Mouse (Mus musculus) midbrain, embryonic 14.5 days (tissue): Measurements from ENCODE around the gene Son. TPM values are rescaled to one million over a fixed set of nuclear protein-coding genes. Genes with fewer than 3 reads are reported as not detected.

Experiments
- ATAC-seq: fragments of 200-750 bp; cut with Nextera tagmentation; 2 replicates; pipeline ENCODE4 v1.8.0; 2017; ENCODE audit warnings: moderate number of reproducible peaks, moderate library complexity; ENCODE audit not compliant: low FRiP score, low TSS enrichment
- DNase-seq: peaks from one replicate; pipeline ENCODE4 v3.0.0-alpha.2; 2015
- H3K27ac ChIP-seq: fragments of 300-500 bp; sonication (generic); replicated peaks from 2 replicates; pipeline ENCODE4 v1.5.1; 2014; ENCODE audit warnings: mild to moderate bottlenecking, low read depth, low read length, moderate library complexity
- H3K27me3 ChIP-seq: fragments of 300-500 bp; sonication (generic); 2 replicates; pipeline ENCODE4 v1.6.1; 2014; ENCODE audit warnings: low read length, control low read depth, mixed read lengths; ENCODE audit not compliant: control insufficient read depth, insufficient read depth
- H3K36me3 ChIP-seq: fragments of 300-500 bp; sonication (generic); 2 replicates; pipeline ENCODE4 v1.6.1; 2014; ENCODE audit warnings: low read length, control low read depth; ENCODE audit not compliant: control insufficient read depth, insufficient read depth
- H3K4me1 ChIP-seq: fragments of 300-500 bp; sonication (generic); 2 replicates; pipeline ENCODE4 v1.6.1; 2014; ENCODE audit warnings: mild to moderate bottlenecking, antibody characterized with exemption, low read length, control low read depth; ENCODE audit not compliant: control insufficient read depth, insufficient read depth
- H3K4me2 ChIP-seq: fragments of 300-500 bp; sonication (generic); 2 replicates; pipeline ENCODE4 v1.6.1; 2014; ENCODE audit warnings: mild to moderate bottlenecking, low read length, moderate library complexity
- H3K4me3 ChIP-seq: fragments of 300-500 bp; sonication (generic); replicated peaks from 2 replicates; pipeline ENCODE4 v1.5.1; 2014; ENCODE audit warnings: low read depth, low read length
- H3K9ac ChIP-seq: fragments of 300-500 bp; sonication (generic); replicated peaks from 2 replicates; pipeline ENCODE4 v1.6.1; 2014; ENCODE audit warnings: mild to moderate bottlenecking, low read length, moderate library complexity
- H3K9me3 ChIP-seq: fragments of 300-500 bp; sonication (generic); 2 replicates; pipeline ENCODE4 v1.6.1; 2016; ENCODE audit warnings: low read length, control low read depth, mixed read lengths; ENCODE audit not compliant: control insufficient read depth
- WGBS: fragments of 180-500 bp; shearing (Covaris S2); extraction: QIAGEN DNeasy Blood & Tissue Kit; methylation state at CpG from one replicate; pipeline ENCODE4 v1.1.7; 2014; 5-methylcytosine and 5-hydroxymethylcytosine counted together
- polyA plus RNA-seq: library from polyadenylated mRNA; unstranded; fragments of >200 nt; fragmentation: Nextera tagmentation; extraction: Ambion mirVana; gene quantifications from 2 replicates; pipeline ENCODE4 v1.2.1, GENCODE M21; 2014

Son gene
- 172 and 175 TPM in 2 replicates for polyA plus RNA-seq

- WGBS: 0% methylated on average over 70 of the region's 70 CpGs
- H3K36me3 ChIP-seq: peaks cover 15% of the 10 kb centered on the region
- H3K4me3 ChIP-seq: peak within 1 kb of the TSS; percentile 61
- H3K9ac ChIP-seq: peak within 1 kb of the TSS; percentile 84
- DNase-seq: peak; percentile 98
- ATAC-seq: peak; percentile 97
- H3K4me2 ChIP-seq: peak within 1 kb of the TSS; percentile 98
- peak within 1 kb of the TSS; percentile 97 for H3K27ac ChIP-seq
- H3K9me3 ChIP-seq: no peaks in the 10 kb centered on the region
- no peaks in the 10 kb centered on the region for H3K27me3 ChIP-seq
- H3K4me1 ChIP-seq: peaks cover 17% of the 10 kb centered on the region
Measured at GRCm38 (mm10) chr16:91647461-91648219, at the start of gene Son. TSS of gene Son (plus strand) at chr16:91647506.

- Histone ChIP-seq H3K4me1 (peaks cover 9% of the 10 kb centered on the region; the same call in 1 of the 2 replicates), H3K9ac (peak within 1 kb of the TSS; percentile 84), H3K9me3 (no peaks in the 10 kb centered on the region), H3K4me2 (peak within 1 kb of the TSS; percentile 82), H3K27me3 (peaks cover 3% of the 10 kb centered on the region; the same call in 1 of the 2 replicates), H3K4me3 (peak within 1 kb of the TSS; percentile 79), H3K36me3 (no peaks in the 10 kb centered on the region), H3K27ac (peak within 1 kb of the TSS; percentile 79)
- DNase-seq (peak; percentile 98), ATAC-seq (peak; percentile 100)
- whole genome bisulfite sequencing: under 1% methylated on average over 34 of the region's 34 CpGs
Measured at GRCm38 (mm10) chr16:91597672-91598010, 49.7 kb upstream of the Son start, which contains the start of gene Tmem50b. TSS of gene Tmem50b (minus strand) at chr16:91597800.

GRCm38 (mm10) chr16:91599242-91599641 lies 48.1 kb upstream of the Son start:
- ATAC-seq (no peak), DNase-seq (no peak)
- Histone ChIP-seq H3K9ac (no peak overlapping the region), H3K4me1 (peaks cover 9% of the 10 kb centered on the region; the same call in 1 of the 2 replicates), H3K9me3 (no peaks in the 10 kb centered on the region), H3K4me2 (no peak overlapping the region), H3K4me3 (no peak overlapping the region), H3K27ac (no peak overlapping the region), H3K36me3 (no peaks in the 10 kb centered on the region), H3K27me3 (peaks cover 3% of the 10 kb centered on the region; the same call in 1 of the 2 replicates)

GRCm38 (mm10) chr16:91601081-91601480 lies 46.2 kb upstream of the Son start:
- H3K36me3 ChIP-seq: no peaks in the 10 kb centered on the region
- no peak overlapping the region for H3K4me3 ChIP-seq
- H3K4me1 ChIP-seq: peaks cover 9% of the 10 kb centered on the region; the same call in 1 of the 2 replicates
- DNase-seq: no peak
- ATAC-seq: no peak
- H3K9me3 ChIP-seq: no peaks in the 10 kb centered on the region
- WGBS: 84% methylated on average over 4 of the region's 4 CpGs
- no peak overlapping the region for H3K27ac ChIP-seq
- H3K27me3 ChIP-seq: peaks cover 3% of the 10 kb centered on the region; the same call in 1 of the 2 replicates
- no peak overlapping the region for H3K9ac ChIP-seq
- H3K4me2 ChIP-seq: no peak overlapping the region

GRCm38 (mm10) chr16:91601693-91602092 lies 45.6 kb upstream of the Son start:
- H3K4me1 ChIP-seq: peaks cover 6% of the 10 kb centered on the region; the same call in 1 of the 2 replicates
- no peak for DNase-seq
- H3K9me3 ChIP-seq: no peaks in the 10 kb centered on the region
- H3K9ac ChIP-seq: no peak overlapping the region
- WGBS: 85% methylated on average over 9 of the region's 9 CpGs
- no peak overlapping the region for H3K4me2 ChIP-seq
- H3K36me3 ChIP-seq: no peaks in the 10 kb centered on the region
- H3K27ac ChIP-seq: no peak overlapping the region
- H3K4me3 ChIP-seq: no peak overlapping the region
- peaks cover 3% of the 10 kb centered on the region; the same call in 1 of the 2 replicates for H3K27me3 ChIP-seq
- ATAC-seq: no peak

- H3K36me3 ChIP-seq: no peaks in the 10 kb centered on the region
- H3K9me3 ChIP-seq: no peaks in the 10 kb centered on the region
- no peak overlapping the region for H3K4me3 ChIP-seq
- H3K9ac ChIP-seq: no peak overlapping the region
- no peaks in the 10 kb centered on the region for H3K4me1 ChIP-seq
- WGBS: 81% methylated on average over 6 of the region's 6 CpGs
- ATAC-seq (no peak), DNase-seq (no peak)
- H3K27ac ChIP-seq: no peak overlapping the region
- no peak overlapping the region for H3K4me2 ChIP-seq
- no peaks in the 10 kb centered on the region for H3K27me3 ChIP-seq
Measured at GRCm38 (mm10) chr16:91605156-91605555, 42.1 kb upstream of the Son start.

GRCm38 (mm10) chr16:91606958-91607357 lies 40.3 kb upstream of the Son start:
- no peaks in the 10 kb centered on the region for H3K36me3 ChIP-seq
- WGBS: 95% methylated on average over 8 of the region's 8 CpGs
- no peaks in the 10 kb centered on the region for H3K4me1 ChIP-seq
- H3K9ac ChIP-seq: no peak overlapping the region
- no peak overlapping the region for H3K27ac ChIP-seq
- H3K27me3 ChIP-seq: no peaks in the 10 kb centered on the region
- H3K4me2 ChIP-seq: no peak overlapping the region
- H3K4me3 ChIP-seq: no peak overlapping the region
- ATAC-seq (no peak), DNase-seq (no peak)
- no peaks in the 10 kb centered on the region for H3K9me3 ChIP-seq

- H3K4me2 ChIP-seq: no peak overlapping the region
- DNase-seq (no peak), ATAC-seq (no peak)
- H3K27ac ChIP-seq: no peak overlapping the region
- H3K36me3 ChIP-seq: no peaks in the 10 kb centered on the region
- whole genome bisulfite sequencing: 86% methylated on average over 9 of the region's 9 CpGs
- H3K4me1 ChIP-seq: no peaks in the 10 kb centered on the region
- H3K9me3 ChIP-seq: no peaks in the 10 kb centered on the region
- H3K4me3 ChIP-seq: no peak overlapping the region
- H3K27me3 ChIP-seq: no peaks in the 10 kb centered on the region
- H3K9ac ChIP-seq: no peak overlapping the region
Measured at GRCm38 (mm10) chr16:91609501-91610245, 37.6 kb upstream of the Son start.
